Mouse (Mus musculus): ENCODE measurements around the gene Pir. TPM values are rescaled to one million over a fixed set of nuclear protein-coding genes. Genes with fewer than 3 reads are reported as not detected.
A peak's percentile ranks its signal among the peaks of the same experiment; 100 is the strongest.

The Pir gene
- polyA plus RNA-seq, 1 experiment from 2014 or later, result 5.6 TPM

DNA sequence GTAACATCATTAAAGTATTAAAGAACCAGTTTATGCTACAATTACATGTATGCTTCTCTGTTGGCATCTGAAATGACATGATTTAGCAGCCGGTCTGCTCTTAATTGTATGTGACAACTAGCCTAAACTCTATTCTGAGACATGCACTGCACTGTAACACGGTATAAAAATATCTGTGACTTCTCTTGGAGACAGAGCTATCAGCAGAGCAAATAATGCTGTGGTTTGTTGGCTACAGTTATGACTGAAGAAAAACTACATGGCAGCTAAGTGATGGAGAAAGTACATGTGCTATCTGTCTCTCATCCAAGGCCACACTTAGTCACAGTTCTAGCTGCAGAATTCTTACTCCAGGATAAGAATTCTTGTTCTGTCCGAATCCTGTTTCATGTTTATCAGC, 79.8 kb downstream of the Pir start:
- 84% methylated on average over 3 of the region's 3 CpGs for WGBS
- no peak for ATAC-seq (ENCODE audit: low FRiP score)
- no peak overlapping the region for H3K4me3 ChIP-seq (replicated peaks)
- H3K4me1 ChIP-seq, result no peaks in the 10 kb centered on the region
- no peaks in the 10 kb centered on the region for H3K27me3 ChIP-seq
- H3K9ac ChIP-seq, result no peak overlapping the region
- H3K4me2 ChIP-seq, result no peak overlapping the region
- H3K9me3 ChIP-seq, result no peaks in the 10 kb centered on the region
- no peaks in the 10 kb centered on the region for H3K36me3 ChIP-seq (replicated peaks)
- no peak overlapping the region for H3K27ac ChIP-seq

DNA sequence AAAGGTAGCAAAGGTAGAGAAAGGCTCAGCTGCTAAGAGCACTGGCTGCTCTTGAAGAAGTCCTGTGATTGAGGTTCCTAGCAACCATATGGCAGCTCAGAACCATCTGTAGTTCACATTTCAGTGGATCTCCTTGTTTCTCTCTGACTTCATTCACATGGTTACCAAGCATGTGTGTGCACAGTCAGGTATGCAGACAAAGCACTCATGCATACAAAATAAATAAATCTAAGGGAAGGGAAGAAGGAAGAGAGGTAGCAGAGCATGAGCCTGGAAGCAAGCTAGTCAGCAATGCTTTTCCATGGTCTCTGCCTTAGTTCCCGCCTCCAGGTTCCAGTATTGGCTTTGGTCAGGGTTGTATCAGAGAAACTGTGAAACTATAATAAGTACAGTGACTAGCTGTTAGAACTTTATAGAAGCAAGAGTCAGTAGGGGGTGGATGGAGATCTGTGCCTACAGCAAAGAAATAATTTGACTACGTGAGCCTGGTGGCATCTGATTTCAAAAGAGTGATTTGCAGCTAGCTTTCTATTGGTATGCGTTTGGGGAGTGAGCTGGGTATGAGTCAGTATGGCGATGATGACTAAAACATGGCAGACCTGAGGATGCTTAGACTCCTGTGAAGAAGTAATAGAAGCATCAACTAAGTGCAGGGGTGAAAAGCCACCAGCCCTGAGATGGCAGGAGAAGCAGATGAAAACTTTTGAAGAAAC, 96.1 kb downstream of the Pir start:
- H3K9ac ChIP-seq, result no peak overlapping the region
- H3K36me3 ChIP-seq (replicated peaks), result no peaks in the 10 kb centered on the region
- H3K9me3 ChIP-seq, result no peaks in the 10 kb centered on the region
- H3K4me2 ChIP-seq, result no peak overlapping the region
- no peak for ATAC-seq (ENCODE audit: low FRiP score)
- no peaks in the 10 kb centered on the region for H3K4me1 ChIP-seq
- no peak overlapping the region for H3K27ac ChIP-seq
- H3K4me3 ChIP-seq (replicated peaks), result no peak overlapping the region
- 86% methylated on average over 4 of the region's 4 CpGs for WGBS
- H3K27me3 ChIP-seq, result peaks cover 8% of the 10 kb centered on the region; the same call in 1 of the 2 replicates

DNA sequence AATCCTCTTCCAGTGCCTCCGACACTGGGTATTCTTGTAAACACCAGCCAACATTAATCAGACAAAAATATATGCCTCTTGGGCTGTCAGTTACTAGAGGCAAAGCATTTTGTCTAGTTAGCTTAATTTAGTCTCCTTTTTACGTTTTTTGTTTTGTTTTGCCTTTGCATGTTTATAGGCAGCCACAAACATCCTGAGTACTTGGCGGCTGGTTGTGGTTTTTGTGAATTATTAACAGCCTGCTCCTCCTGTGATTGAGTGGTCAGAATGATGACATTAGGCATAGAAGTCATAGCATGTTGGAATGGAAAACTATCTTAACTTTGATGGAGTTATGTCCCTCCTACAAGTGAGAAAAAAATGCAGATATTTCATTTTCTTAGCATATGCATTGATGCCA, 101.4 kb downstream of the Pir start:
- Histone ChIP-seq H3K4me2 (no peak overlapping the region), H3K4me1 (no peaks in the 10 kb centered on the region), H3K9ac (no peak overlapping the region), H3K4me3 (replicated peaks) (no peak overlapping the region), H3K27me3 (no peaks in the 10 kb centered on the region), H3K36me3 (replicated peaks) (no peaks in the 10 kb centered on the region), H3K9me3 (no peaks in the 10 kb centered on the region), H3K27ac (no peak overlapping the region)
- WGBS, result 91% methylated on average over 3 of the region's 3 CpGs
- no peak for ATAC-seq (ENCODE audit: low FRiP score)

DNA sequence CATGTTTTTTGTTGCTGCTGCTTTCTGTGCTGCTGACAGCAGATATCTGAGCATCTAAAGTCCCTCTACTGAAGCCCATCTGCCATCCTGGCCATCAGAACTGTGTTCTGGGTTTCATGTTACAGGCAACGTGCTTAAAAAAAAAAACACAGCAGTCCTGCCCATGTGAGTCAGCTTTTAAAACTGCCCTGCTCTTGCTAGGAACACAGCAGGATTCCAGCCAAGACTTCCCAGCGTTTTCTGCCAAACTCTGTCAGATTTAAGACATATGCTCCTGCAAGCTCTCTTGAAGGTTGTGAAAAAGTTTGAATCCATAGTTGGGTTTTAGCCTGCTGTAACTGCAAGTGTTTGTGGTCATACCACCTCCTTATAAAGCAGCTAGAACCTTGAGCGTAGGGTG, 103.9 kb downstream of the Pir start, which contains the start of gene Vegfd:
TSS of gene Vegfd (plus strand) at position 298 of the 400 bp plus-strand sequence.
- no peaks in the 10 kb centered on the region for H3K27me3 ChIP-seq
- no peak for ATAC-seq (ENCODE audit: low FRiP score)
- H3K9me3 ChIP-seq, result no peaks in the 10 kb centered on the region
- 36% methylated on average over 3 of the region's 3 CpGs for WGBS
- no peaks in the 10 kb centered on the region for H3K4me1 ChIP-seq
- H3K36me3 ChIP-seq (replicated peaks), result no peaks in the 10 kb centered on the region
- no peak within 1 kb of the TSS for H3K4me2 ChIP-seq
- H3K9ac ChIP-seq, result no peak within 1 kb of the TSS
- H3K27ac ChIP-seq, result no peak within 1 kb of the TSS
- no peak within 1 kb of the TSS for H3K4me3 ChIP-seq (replicated peaks)

DNA sequence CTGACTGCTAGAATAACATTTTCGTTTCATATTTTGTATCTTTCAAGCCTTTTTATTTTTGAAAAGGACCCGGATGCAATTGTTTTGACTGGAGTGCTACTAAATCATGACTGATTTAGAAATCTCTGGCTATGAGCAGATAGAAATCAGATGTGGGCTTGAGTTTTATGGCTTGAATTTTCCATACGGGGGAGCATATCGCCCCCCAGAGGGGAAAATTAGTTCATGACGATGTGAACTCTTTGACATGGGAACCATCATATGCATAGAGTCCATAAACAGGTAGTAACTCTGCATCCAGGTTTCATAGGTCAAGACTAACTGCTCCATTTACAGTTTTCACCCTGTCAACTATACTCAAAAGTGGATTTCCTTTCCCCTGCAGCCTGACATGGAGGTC, 105.4 kb downstream of the Pir start:
- H3K9ac ChIP-seq, result no peak overlapping the region
- WGBS, result 69% methylated on average over 5 of the region's 5 CpGs
- H3K27me3 ChIP-seq, result peaks cover 3% of the 10 kb centered on the region; the same call in 1 of the 2 replicates
- no peaks in the 10 kb centered on the region for H3K36me3 ChIP-seq (replicated peaks)
- no peak overlapping the region for H3K4me2 ChIP-seq
- ATAC-seq (ENCODE audit: low FRiP score), result no peak
- H3K9me3 ChIP-seq, result no peaks in the 10 kb centered on the region
- H3K27ac ChIP-seq, result no peak overlapping the region
- no peaks in the 10 kb centered on the region for H3K4me1 ChIP-seq
- no peak overlapping the region for H3K4me3 ChIP-seq (replicated peaks)

DNA sequence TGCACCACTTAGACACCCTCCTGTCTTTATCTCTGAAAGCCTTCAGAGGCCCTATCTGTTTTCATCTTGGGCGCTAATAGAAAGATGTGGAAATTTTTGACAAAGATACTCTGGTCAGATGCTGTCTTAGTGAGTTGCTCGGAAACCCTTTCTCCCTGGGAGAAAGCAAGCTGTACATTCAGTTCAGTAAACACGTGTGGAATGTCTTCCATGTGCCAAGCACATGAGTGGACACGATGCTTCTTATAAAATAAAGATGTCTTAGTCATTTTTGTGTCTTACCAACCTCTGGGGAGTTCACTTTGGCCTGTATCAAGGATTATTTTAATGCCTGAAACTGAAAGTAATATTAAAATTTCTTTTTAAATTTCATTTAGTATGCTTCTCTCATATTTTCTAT, 110.5 kb downstream of the Pir start:
- Histone ChIP-seq H3K9ac (no peak overlapping the region), H3K4me3 (replicated peaks) (no peak overlapping the region), H3K4me2 (no peak overlapping the region), H3K4me1 (no peaks in the 10 kb centered on the region), H3K9me3 (no peaks in the 10 kb centered on the region), H3K36me3 (replicated peaks) (no peaks in the 10 kb centered on the region), H3K27me3 (peaks cover 7% of the 10 kb centered on the region), H3K27ac (no peak overlapping the region)
- no peak for ATAC-seq (ENCODE audit: low FRiP score)
- WGBS, result 84% methylated on average over 4 of the region's 4 CpGs

DNA sequence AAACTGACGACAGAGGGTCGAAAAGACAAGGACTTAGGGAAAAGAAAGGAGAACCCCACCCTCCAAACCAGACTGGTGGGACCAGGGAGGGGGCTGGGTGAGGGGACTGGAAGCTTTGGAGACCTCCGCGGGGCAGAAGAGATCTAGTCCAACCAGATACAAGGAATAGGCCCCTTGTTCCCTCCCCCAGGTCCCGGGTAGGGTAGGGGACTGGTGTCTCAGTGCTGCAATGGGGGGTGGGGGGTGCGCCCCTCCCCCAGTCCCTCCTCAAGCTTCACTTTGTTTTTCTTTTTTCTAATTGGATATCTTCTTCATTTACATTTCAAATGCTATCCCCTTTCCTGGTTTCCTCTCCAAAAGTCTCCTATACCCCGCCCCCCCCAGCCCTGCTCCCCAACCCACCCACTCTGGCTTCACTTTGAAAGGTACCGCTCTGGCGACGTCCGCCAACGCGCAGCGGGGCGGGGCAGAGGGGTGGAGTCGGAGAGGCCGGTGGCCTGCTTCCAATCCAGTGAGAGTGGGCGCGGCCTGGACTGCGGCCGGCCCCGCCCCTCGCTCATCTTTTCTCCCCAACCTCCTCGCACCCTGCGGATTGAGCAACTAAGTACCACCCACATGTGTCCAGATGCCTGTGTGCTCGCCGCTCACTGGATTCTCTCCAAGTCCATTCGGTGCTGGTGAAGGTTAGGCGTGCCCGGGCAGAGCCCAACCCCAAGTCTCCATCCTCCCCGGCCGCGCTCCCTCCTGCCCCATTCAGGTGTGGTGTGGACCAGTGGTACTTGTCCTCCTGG, 112.6 kb downstream of the Pir start:
- peak overlapping the region; percentile 37 for H3K4me3 ChIP-seq (replicated peaks)
- H3K36me3 ChIP-seq (replicated peaks), result no peaks in the 10 kb centered on the region
- ATAC-seq (ENCODE audit: low FRiP score), result peak; percentile 99
- no peaks in the 10 kb centered on the region for H3K9me3 ChIP-seq
- peak overlapping the region; percentile 61 for H3K4me2 ChIP-seq
- H3K4me1 ChIP-seq, result no peaks in the 10 kb centered on the region
- no peak overlapping the region for H3K27ac ChIP-seq
- H3K27me3 ChIP-seq, result peaks cover 7% of the 10 kb centered on the region
- WGBS, result 15% methylated on average over 28 of the region's 33 CpGs
- H3K9ac ChIP-seq, result no peak overlapping the region

DNA sequence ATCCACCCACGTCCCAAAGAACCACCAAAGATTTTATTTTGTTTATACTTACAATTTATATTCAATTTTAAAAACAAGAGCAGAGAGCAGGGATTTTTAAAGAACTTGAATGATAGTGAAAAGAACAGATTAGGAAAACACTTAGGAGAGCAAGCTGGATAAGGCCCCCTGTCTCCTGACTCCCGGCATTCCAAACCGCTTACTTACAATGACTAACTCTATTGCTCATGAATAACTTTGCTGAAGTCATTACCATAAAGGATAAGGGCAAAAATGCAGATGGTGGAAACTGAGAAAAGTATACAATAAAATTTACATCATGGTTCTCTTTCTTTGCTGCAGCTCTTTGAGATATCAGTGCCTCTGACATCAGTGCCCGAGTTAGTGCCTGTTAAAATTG, 124.9 kb downstream of the Pir start:
- no peak for ATAC-seq (ENCODE audit: low FRiP score)
- 83% methylated on average over 4 of the region's 4 CpGs for WGBS

DNA sequence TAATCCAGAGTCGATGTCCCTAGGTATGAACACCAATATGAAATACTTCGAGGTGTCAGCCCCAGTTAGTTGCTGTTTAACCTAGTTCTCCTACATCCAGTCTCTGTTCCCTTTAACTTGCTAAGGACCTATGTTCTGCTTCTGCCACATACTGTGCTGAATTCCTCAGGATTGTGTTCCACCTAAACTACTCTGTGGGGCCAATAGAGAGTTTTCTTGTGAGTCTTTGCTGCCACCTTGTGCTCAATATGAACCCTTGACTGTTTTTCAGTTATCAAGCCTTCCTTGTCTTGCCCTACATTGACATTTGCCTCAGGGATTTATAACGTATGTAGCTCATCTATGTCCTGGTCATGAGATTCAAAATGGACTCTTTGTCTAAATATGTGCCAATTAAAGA, 129.3 kb downstream of the Pir start:
- 61% methylated on average over 3 of the region's 3 CpGs for WGBS
- Histone ChIP-seq H3K4me3 (replicated peaks) (no peak overlapping the region), H3K9me3 (no peaks in the 10 kb centered on the region), H3K4me2 (no peak overlapping the region), H3K36me3 (replicated peaks) (no peaks in the 10 kb centered on the region), H3K4me1 (no peaks in the 10 kb centered on the region), H3K27me3 (no peaks in the 10 kb centered on the region; the same call in 1 of the 2 replicates), H3K9ac (no peak overlapping the region), H3K27ac (no peak overlapping the region)
- no peak for ATAC-seq (ENCODE audit: low FRiP score)

More for the DNA sequence above, 124.9 kb downstream of the Pir start:
- Histone ChIP-seq H3K36me3 (replicated peaks) (no peaks in the 10 kb centered on the region), H3K9ac (no peak overlapping the region), H3K9me3 (no peaks in the 10 kb centered on the region), H3K4me3 (replicated peaks) (no peak overlapping the region), H3K27me3 (peaks cover 4% of the 10 kb centered on the region; the same call in 1 of the 2 replicates), H3K4me1 (no peaks in the 10 kb centered on the region), H3K4me2 (no peak overlapping the region), H3K27ac (no peak overlapping the region)

DNA sequence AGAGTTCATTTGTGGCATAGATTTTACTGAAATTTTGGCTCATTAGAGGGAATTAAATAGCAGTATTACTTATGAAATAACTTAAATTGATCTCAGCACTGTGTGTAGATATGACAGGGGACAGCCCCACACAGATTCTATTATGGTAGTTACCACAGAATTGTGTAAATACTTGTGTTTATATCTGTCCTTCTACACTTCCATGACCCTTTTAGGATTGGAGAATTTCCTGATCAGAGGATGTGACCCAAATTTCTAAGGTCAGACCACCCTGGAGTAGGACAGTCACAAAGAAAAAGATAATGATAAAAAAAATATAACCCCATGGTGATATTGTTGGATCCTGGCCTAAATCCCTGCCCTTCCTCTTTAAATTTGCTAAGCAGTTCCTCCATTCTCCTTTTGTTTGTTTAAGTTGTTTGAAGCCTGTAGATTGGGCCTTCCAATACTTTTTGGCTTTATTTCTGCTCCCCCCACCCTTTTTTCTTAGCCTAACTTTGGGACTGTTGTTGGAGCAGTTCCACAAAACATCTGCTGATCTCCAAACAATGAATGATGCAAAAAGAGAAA, 136.0 kb downstream of the Pir start:
- Histone ChIP-seq H3K27me3 (peaks cover 3% of the 10 kb centered on the region; the same call in 1 of the 2 replicates), H3K36me3 (replicated peaks) (no peaks in the 10 kb centered on the region)

DNA sequence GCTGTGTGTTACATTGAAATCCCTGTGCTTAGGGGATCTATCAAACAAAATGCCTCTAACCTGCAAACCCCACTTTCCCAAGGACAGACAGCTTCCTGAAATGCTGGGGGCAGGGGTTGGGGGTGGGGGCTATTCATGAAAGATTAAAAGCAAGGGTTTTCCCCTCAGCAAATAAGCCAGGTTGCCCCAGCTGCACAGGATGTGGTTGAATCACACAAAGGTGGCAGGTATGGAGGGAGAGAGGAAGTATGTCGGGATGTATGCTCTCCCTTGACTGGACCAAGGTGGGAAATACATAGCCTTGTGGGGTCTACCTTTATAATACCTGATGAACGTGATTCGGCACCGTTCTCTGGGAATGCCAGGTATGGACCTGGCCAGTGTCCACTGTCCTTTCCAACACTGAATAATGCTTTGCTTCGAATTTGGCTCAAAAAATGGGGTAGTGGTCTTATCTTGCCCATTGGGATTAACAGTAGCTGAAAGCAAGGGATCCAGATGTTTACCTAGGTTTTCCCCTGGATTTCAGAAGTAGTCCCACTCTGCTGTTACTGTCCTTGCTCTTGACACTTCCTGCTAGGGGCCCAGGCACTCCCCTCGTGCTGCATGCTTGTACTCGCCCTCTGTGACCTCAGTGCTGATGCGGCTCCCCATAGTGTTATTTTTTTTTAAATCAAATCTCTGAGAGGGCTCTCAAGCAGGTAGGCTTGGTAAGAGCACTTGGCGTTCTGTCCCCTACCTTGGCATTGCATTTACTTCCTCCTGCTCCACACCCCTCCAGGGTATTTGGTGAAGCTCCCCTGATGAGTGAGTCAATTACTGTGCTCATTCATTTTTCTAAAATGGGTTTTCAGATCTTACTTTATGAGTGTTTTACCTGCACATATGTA, 137.2 kb downstream of the Pir start:
- no peaks in the 10 kb centered on the region for H3K36me3 ChIP-seq (replicated peaks)
- H3K4me2 ChIP-seq, result no peak overlapping the region
- WGBS, result 76% methylated on average over 9 of the region's 9 CpGs
- H3K27me3 ChIP-seq, result peaks cover 3% of the 10 kb centered on the region; the same call in 1 of the 2 replicates
- no peak overlapping the region for H3K27ac ChIP-seq
- ATAC-seq (ENCODE audit: low FRiP score), result no peak
- H3K4me3 ChIP-seq (replicated peaks), result no peak overlapping the region
- no peak overlapping the region for H3K9ac ChIP-seq
- H3K4me1 ChIP-seq, result no peaks in the 10 kb centered on the region
- H3K9me3 ChIP-seq, result no peaks in the 10 kb centered on the region

More for the DNA sequence above, 136.0 kb downstream of the Pir start:
- no peaks in the 10 kb centered on the region for H3K4me1 ChIP-seq
- H3K4me3 ChIP-seq (replicated peaks), result no peak overlapping the region
- H3K9ac ChIP-seq, result no peak overlapping the region
- H3K27ac ChIP-seq, result no peak overlapping the region
- ATAC-seq (ENCODE audit: low FRiP score), result no peak
- no peak overlapping the region for H3K4me2 ChIP-seq
- H3K9me3 ChIP-seq, result no peaks in the 10 kb centered on the region
